Mouse (Mus musculus) frontal cortex, adult (tissue): ENCODE measurements around the gene Unc45b.
"Not testable (repeated sequence)": the region's sequence is repeated elsewhere in the genome, so short reads cannot be mapped to it uniquely, and the experiment has no call there.

Experiments
- ATAC-seq: cut with Nextera tagmentation; 2 replicates; pipeline ENCODE4 v1.9.2; 2017; ENCODE audit warnings: mild to moderate bottlenecking, moderate library complexity, mixed read lengths; ENCODE audit not compliant: low TSS enrichment

Gene Unc45b

DNA sequence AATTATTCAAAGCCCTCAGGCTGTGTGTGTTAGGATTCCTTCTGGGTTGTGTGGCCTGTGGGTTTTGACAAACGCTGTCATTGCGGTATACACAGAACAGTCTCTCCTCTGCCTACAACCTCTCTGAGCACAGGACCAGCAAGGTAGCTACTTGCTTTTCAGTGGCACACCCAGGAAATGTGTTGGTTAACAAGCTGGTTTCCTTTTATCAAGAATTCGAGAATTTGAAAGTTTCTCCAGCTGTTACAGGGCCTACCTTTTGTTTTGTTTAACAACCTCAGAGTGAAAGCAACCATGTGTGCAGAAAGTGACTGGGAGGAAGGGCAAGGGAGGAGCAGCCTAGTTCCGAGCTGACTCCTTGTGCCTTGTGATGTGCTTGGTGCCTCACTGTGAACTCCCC lies 37.1 kb downstream of the Unc45b start:
- ATAC-seq: no peak

DNA sequence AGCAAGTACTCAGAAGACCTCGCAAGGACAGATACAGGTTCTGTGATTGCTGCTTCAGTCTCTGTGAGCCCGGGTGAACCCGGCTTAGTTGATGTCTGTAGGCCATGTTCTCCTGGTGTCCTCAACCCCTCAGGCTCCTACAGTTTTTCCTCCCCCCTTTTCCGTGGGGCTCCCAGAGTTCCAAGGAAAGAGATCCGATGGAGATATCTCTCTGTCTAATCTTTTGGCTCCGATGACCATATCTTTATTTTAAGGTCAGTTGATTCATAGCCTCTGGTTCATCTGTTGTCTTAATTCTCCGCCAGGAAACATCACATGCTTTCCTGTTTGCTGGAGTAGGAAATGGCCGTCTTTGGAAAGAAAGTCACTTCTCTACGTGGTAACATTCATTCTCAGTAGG lies 38.7 kb downstream of the Unc45b start:
- ATAC-seq: no peak

DNA sequence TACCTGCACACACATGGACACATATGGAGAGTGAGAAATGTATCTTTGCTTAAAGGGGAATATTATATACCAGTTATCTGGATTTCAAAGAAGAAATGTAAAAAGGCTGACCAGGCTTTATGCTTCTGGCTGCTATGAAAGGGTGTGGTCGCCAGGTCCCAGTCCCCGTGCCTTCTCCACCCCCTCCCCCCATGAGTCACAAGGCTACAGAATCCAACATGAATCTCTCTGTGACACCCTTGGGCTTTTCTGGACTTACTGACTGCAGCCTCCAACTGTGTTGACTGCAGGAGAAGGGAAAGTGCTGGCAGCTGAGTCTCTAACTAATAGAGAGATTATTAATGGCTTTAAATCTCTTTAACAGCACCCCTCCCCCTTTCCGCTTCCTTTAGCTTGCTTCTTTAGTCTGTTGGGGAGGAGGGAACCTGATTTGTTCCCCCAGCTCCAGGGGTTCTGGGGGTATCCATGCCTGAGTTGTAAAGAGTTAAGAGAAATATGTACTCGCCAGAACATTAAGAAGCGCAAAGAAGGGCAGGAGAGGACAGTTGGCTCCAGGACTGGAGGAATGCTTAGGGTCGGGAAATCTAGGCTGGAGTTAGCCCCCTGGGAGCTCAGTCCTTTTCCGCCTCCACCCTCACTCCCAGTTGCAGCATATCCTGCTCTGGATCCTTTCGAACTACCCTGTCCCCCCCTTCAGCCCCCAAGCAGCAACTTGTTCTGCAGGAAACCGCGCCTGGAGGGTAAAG lies 40.6 kb downstream of the Unc45b start, which contains the start of gene Slfn5:
Gene Slfn5, plus strand, starts transcription at position 614 of the 746 bp plus-strand sequence.
- ATAC-seq: no peak

DNA sequence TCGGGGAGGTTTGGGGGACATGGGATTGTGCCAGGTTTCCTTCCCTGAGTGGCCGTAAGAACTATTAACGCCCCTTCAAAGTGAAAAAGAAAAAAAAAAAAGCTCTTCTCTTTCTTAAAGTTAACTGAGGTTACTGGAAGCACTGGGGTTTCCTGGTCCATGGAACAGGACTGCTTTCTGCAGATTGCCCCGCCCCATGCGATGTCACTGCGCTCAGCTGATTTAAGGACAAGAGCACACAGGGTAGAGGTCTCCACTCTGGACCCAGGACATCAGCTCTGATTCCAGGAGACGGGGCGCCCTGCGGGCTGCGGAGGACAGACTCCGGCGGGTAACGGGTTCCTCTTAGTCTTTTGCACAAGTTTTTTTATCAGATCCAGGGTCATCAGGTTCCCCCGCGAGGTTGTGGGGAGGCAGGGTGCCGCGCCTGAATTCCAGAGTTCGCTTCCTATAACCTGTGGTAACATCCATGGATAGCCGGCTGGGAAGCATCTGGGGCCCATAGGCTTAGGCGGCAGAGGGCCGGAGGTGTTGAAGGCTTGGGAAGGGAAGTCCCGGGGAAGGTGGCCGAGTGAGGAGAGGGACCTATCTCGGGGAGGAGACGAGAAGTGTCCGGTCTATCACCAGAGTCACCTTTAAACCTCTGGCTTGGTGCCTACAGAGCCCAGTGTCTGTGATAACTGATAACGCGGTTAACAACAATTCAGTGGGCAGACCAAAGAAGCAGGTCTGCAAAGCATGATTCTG lies 41.7 kb downstream of the Unc45b start:
- no peak for ATAC-seq

DNA sequence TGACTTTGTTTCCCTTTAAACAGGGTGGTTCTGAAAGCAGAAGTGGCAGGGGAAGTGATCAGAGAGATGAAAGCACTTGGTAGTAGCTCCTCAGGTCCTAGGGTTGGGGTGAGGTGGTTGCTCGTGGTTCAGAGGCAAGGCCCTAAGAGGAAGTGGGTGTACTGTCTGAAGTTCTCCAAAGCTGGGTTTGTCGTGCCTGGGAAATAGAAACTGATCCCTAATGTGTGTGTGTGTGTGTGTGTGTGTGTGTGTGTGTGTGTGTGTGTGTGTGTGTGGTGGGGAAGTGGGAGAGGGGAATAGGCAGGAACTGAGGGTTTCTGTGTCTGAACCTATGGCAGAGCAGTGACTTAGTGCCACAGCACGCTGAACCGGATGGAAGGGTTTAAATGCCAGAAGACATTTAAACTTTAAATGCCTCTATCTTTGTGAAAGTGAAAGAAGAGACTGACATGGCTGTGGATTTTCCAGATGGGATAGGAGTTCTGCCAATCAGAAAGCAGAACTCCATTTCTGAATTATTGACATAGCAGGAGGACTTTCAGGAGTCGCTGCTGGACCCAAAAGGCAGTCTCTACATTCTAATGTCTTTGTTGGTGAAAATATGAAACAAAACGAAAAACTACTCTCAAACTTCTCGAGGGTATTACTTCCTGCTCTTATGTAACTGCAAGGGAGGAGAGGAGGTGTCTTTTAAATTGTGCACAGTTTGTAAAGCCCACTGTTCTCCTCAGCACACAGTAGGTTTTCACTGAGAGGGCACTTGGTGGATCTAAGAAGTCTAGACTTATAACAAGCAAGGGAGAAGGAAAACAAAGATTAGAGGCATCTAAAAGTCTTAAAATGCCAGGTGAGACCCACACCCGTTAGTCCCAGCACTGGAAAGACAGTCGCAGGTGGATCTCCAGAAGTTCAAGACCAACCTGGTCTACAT lies 42.5 kb downstream of the Unc45b start:
- ATAC-seq: no peak

DNA sequence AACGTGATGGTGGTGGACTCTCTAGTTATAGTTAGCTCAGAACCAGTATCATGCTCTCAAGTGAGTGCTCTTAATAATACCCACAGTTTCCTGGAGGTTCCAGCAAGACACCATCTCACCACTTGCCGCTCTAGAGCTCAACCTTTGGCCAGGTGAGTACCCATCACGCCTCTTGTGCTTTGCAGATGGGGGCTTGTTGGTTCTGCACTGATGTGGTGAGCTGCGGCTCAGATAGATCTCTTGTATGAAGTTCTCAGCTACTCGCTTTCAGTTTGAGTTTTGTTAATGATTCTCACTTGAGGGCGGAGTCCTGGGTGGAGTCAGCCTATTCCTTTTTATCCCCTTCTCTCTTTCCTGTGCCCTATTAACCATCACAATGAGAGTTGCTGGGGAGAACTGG lies 44.3 kb downstream of the Unc45b start:
- ATAC-seq: no peak

DNA sequence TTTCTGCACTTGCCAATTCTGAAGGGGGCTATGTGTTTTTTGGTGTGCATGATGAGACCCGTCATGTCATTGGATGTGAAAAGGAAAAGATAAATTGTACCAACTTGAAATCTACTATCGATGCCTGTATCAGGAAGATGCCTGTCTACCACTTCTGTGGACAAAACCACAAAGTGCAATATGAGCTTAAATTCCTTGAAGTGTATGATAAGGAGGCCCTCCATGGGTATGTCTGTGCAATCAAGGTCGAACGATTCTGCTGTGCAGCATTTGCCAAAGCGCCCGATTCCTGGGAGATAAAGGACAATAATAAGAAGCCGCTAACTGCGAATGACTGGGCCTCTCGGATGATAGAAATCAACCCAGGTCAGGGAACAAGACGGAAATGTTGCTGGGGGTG lies 46.6 kb downstream of the Unc45b start:
- ATAC-seq: no peak

DNA sequence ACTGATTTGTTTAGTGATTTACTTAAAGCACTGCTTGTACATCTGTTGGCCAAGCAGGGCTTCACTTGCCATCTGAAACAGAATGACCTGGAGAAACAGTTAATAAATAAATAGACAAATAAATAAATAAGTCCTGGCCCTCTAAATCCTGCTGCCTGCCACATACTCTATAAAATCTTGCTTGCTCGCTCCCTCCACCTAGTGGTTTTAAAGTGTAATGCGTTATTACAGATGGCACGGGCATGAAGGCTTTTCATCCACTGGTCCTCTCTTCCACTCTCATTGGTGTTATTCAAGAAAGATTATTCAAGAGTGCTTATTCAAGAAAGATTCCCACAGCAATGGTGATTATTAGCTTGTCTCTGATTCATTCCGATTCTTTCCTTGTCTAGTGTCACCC lies 49.3 kb downstream of the Unc45b start:
- ATAC-seq: no peak

DNA sequence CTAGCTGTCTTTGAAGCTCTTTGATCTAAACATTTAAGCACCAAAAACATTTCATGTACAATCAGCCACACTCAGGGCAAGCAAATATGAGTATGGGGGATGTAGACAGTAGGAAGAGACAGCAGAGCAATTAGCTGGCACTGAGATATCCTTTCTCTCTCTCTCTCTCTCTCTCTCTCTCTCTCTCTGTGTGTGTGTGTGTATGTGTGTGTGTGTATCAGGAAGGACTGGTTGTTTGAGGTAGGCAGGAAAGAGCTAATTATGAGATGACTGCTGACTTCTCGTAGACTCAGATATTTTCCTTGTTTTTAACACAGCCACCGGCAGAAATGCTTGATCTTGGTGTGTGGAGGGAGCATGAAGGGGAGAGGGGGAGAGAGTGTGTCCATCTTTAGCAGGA lies 51.4 kb downstream of the Unc45b start:
- ATAC-seq: no peak

DNA sequence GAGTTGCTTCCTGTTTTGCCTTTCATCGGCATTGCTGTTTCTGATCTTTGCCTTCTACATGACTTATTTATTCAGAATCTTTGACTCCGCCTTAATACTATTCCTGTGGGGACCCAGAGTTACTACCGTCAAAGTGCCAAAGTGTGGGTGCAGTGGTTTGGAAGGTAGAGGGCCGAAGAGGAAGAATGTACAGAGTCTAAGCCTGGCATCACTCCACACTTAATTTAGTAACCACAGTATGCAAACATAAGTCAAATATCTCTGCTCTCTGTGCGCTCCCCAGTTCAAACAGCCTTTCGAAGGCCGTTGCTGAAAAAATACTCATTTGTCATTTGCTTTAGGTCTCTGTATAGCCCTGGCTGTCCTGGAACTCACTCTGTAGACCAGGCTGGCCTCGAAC lies 51.9 kb downstream of the Unc45b start:
- ATAC-seq: no peak

DNA sequence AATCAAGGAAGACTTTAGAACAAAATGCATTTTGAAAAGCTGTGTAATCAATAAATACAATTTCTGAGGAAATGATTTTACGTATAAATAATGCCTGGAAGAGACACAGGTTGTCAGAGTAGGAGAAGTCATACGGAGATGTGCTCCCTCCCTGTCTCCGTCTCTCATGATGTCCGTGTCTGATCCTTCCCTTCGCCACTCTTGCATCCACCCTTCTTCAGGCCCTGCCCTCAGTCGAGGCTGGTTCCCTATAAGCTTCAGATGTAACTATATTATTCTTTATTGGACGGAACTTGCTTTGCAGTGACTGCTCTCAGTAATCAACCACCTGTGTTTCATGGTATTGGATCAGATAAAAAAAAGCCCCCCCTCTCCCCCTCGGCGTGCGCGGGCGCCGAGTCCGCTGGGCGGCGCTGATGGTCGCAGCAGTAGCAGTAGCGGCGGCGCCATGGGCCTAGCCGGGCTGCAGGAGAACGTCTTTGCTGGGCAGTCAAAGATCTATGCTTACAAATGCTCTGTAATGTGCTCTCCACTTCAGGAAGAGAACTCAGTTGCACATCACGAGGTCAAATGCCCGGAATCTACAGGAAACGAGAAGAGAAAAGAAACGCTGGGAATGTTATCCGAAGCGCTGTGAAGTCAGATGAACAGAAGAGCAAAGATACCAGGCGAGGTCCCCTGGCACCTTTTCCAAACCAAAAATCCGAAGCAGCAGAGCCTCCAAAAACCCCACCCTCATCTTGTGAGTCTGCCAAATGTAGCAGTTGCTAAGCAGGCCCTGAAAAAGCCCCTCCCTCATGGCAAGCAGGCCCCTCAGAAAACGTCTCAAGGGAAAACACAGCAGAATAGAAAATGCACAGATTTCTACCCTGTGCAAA lies 60.6 kb downstream of the Unc45b start:
- ATAC-seq: peak; percentile 88

DNA sequence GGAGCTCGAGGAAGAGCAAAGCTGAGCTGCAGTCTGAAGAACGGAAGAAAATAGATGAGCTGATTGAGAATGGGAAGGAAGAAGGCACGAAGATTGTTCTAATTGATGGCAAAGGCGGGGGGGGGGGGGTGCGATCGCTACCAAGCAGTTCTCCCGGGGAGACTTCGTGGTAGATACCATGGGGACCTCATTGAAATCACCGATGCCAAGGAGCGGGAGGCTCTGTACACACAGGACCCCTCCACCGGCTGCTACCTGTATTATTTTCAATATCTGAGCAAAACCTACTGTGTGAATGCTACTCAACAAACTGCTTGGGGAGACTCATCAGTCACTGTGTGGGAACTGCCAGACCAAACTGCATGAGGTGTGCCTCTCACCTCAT lies 61.2 kb downstream of the Unc45b start:
- no peak for ATAC-seq

DNA sequence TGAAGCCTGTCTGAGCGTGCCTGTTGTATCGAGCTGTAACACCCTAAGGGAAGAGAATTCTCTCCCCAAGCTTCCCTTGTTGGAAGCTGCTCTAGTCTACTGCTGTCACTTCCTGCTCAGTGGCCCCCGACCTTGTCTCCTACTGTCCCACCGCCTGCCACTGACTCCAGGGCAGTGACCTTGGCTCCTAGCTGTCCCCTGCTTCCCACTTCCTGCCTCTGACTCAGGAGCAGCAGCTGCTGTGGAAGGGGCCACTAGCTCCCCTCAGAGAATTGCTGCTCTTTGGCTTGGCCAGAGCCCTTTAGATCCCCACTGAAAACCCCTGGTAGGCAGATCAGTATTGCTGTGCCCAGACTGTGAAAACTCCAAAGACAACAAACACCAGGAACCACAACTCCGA lies 63.6 kb downstream of the Unc45b start:
- no peak for ATAC-seq

DNA sequence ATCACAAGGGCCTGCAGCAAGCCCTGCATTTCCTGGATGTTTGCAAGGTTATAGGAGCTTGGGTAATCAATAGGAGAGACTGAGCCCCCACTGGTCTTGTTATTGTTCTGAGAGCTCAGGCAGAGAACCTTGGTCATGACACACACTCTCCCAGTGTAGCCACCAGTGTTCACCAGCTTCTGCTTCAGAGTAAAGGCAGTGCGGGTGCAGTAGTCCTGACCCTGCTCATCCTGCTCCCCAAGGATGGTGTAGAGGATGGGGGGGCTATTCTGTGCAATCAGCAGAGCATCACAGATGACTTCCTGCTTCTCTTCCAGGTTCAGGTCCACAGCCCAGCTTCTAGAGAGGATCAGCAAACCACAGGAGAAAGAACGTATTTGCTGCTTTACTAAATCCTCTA lies 72.1 kb downstream of the Unc45b start:
- not testable (repeated sequence) for ATAC-seq

DNA sequence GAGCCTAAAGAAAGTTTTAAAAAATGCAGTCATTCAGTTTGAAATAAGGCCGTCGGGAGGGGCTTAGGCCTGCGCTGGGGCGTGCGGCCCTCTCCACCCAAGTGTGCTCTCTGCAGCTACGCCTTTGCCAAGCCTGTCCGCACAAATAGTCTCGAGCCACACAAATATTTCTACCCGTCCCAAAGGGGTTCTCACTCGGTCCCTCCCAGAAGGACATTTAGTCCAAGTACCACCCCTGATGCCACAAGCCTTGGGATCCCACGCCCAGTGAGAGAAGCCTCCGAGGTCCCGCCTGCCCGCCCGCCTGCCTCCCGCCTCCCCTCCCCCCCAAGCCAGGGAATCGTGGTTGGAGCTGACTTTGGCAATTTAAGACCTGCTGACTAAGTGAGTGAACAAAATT lies 72.8 kb downstream of the Unc45b start:
- ATAC-seq: no peak

DNA sequence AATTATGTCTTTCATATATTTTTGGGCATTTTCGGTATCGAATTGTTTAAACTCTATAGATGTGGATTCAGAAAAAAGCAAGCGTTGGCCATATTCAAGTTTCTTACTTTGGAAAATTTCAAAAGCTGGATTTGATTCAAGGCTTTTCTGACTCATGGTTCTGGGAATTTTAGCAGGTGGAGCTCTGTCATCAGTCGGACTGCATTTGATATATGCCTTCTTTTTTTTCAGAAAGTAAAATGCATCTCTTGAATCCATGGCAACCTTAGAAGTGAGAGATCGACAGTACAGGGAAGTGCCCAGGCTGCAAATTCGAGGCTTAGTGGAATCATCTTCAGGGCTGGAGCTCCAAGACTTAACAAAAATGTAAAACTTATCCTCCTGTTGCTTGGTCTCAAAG lies 77.3 kb downstream of the Unc45b start:
- peak; percentile 34; the same call in 1 of the 2 replicates for ATAC-seq

DNA sequence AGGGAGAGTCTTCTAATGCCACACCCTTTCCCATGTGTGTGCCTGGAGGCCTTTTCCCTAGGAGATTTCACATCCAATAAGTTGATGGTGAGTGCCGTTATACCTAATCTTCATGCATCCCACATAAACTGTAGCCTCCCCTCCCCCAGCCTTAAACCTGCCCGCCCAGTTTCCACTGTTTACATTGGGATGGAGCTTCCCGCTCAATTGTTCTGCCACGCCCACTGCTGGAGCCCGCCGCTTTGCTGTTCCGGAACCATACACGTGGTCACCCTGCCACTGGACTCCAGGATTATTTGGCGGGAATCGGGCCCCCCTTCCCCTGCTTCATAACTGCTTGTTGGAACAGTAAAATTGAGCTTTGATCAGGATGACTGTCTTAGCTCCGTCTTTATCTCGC lies 79.0 kb downstream of the Unc45b start:
- no peak for ATAC-seq

DNA sequence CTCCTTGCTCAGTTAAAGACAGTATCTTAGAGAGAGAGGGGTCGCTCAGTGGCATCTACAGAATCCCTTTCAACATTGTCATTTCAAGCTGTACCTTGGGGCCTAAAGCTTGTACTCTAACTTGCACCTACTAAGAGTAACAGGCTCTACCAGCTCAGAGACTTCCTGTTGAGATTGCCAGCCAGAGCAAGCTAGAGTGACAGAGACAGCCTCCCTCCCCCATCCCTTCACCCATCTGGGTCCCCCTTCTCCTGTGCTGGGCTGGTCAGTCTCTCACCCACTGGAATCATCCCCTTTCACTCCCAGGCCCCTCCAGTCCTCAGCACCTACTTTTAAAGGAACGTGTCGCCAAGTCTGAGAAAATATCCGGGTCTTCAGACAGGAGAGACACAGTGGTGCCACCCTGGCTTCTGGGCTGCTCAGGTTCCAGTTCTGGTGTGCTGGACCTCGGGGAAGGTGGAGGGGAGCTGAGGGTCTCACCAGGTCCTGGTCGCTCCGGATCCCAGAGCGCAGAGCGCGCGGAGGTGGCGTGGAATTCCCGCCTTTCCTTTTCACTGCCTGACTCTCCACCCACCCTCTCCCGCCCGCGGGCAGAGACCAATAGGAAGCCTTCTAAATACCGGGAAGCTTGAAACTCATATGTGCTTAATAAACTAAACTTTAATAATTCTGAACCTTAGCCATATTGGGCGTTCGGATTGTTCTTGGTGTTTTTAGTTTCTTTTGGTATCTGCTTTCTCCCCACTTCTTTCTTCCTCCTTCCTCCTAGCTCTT lies 80.4 kb downstream of the Unc45b start:
- not testable (repeated sequence) for ATAC-seq

DNA sequence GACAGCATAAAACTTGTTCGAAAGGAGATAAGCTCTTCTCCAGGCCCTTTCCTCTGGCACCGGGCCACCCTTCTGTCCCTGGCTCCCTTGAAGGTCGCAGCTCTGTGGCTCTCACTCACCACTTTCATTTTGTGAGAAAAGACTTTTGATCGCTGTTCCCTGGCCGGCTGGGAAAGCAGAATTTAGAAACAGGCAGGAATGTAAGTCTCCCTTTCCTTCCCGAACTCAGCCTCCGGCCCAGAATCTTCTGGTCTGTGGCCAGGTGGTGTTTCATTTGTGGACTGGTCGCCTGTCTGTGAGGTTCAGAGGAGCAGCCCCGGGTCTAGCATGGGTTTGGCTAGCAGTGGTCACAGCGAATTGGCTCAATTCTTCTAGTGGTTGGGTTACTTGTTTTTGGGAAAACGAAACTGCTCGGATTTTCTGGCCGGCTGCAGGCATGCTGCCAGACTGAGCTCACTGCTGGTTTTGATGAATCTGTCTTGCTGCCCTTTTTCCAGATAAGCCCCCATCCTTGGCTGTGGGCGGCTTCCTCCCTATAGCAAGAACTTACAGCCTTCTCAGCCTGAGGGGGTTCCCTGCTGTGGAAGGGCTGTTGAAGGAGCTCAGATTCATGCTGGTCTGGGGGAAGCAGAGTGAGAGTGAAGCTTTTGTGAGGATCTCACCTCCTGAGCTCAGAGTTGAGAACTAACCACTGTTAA lies 81.3 kb downstream of the Unc45b start, which contains the start of gene Slfn9:
Gene Slfn9, minus strand, starts transcription at position 362 of the 698 bp plus-strand sequence.
- ATAC-seq: peak; percentile 55; the same call in 1 of the 2 replicates
